Mouse (Mus musculus) natural killer cell, adult 2 months (primary cell): Measurements from ENCODE around the gene Adgrd1.

Experiments used
- DNase-seq, 2 experiments: peaks; one replicate each; pipeline ENCODE4 v3.0.0; 2022; ENCODE audit warnings: low spot score in 2 of 2

Gene Adgrd1

DNA sequence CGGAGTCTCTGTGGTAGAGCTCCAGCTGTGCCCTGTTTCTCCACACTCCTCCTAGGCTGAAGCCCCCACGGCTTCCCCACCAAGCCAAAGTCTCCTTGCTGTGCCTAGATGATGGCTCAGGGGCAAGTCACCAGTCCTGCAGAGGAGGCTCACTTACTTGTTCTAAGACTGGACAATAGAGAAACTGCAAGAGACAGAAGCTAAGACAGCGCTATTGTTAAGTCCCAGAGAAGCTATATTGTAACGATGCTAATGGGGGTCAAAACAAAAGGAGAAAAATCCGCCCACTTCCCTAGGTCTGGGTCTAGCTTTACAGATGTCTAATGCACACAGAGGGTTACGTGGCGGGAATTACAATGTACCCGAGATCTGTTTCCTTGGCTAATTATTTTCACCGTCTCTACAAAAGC, 59.4 kb downstream of the Adgrd1 start:
- no peak for DNase-seq

GRCm38 (mm10) chr5:129161372-129162051, 65.0 kb downstream of the Adgrd1 start:
- peak in 1 of 2 experiments; percentile 3 for DNase-seq

DNA sequence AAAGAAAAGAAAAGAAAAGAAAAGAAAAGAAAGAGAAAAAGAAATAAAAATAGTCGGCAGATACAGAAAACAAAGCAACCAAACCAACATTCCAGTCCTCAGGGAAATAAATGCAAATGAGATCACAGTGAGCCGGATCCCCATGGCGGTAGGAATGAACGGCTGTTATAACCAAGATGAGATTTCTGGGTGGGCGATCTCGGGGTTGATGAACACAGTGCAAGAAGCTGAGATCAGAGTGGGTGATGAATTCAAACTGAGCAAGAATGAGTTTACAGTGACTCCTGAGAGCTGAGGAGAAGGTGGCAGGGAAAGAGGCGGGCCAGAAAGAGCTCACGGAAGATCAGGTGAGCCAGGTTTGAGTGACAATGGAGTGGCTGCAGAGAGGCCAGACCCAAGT, 66.9 kb downstream of the Adgrd1 start:
- DNase-seq, result no peak

DNA sequence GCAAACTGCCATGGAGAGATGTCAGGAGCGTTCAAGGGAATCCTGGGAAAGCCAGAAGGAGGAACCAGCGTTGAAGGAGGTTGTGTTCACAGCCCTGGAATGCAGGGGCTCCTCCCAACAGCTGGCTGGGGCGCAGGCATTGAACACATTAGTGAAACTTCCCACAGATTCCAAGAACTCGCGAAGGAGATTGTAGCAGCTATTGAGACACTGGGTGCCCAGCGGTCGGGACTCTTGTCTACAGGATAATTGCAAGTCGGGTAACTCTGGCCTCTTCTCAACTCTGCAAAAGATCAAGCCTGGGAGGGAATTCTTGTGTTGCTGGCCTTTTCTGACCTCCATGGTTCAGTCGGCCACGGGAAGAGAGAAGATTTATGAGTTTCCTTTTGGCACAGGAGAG, 67.5 kb downstream of the Adgrd1 start:
- DNase-seq, result no peak

- DNase-seq, result no peak
These were observed 68.5 kb downstream of the Adgrd1 start for GRCm38 (mm10) chr5:129164911-129165584.

GRCm38 (mm10) chr5:129165595-129165994, 69.0 kb downstream of the Adgrd1 start:
- no peak for DNase-seq

DNA sequence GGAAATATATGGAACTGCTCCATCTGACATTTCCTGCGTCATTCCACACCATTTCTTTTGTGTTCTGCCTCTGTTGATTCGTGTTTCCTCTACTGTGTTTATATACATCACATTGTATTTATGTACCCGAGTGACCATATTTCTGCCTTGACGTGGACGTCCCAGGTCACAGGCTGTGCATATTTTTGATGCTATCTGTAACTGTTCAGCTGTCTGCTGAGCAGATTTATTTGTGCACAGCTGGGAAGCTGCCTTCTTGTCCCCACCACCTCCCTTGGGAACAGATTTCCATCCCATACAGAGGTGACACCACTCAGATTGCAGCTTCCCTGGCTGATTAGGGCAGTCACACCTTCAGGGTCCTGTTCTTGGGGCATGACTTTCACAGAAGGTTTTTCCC, 72.5 kb downstream of the Adgrd1 start:
- no peak for DNase-seq

DNA sequence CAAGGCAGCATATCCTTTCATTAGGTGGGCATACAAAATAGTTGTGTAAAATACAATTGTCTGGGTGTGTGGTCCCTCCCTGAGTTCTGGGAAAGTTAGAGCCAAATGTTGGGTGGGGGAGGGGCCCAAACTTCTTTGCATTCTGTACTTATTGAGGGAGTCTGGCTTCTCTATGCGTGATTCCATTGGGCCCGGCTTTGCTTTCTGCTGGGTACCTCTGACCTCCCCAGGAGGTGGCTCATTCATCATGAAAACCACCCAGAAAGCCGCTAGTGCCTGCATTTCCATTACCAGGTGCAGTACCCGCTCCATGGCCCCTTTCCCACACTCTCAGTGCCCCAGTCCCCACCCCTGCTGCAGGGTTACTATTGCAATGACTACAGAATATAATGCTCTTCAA, 73.0 kb downstream of the Adgrd1 start:
- no peak for DNase-seq

DNA sequence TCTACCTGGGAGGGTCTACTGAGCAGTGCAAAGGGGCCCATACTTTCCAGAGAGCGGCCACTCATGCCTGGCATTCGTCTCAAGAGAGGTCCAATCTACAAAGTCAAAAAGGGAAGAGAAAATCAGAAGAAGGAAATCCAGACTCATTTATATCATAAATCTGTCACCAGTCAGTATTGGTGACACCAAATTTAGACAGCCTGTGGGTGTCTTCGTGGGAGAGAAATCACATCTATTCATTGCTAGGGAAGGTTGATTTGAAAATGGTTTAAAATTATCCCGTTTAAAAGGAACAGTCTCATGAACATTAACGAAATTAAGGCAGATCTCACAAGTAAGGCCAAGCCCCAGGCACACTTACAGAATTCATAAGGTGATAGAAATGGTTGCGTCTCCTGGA, 76.0 kb downstream of the Adgrd1 start:
- DNase-seq, result no peak

- DNase-seq, result no peak
These were observed 79.4 kb downstream of the Adgrd1 start for GRCm38 (mm10) chr5:129175925-129176324.

- peak; percentile 66 to 82 for DNase-seq
These were observed 81.4 kb downstream of the Adgrd1 start for GRCm38 (mm10) chr5:129177697-129178511.

DNA sequence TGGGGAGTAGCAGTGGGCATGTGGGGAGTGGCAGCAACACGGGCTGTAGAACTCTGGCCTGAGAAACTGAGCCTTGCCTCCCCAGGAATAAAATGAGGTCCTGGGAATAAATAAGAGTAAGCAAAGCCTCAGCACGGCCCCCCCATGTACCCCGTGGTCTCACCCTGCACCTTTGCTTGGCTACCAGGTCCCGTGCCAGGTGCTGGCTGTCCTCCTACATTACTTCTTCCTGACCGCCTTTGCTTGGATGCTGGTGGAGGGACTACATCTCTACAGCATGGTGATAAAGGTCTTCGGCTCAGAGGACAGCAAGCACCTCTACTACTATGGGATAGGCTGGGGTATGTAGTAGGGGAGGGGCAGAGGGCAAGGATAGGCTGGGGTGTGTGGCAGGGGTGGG, 82.8 kb downstream of the Adgrd1 start:
- DNase-seq, result no peak

- DNase-seq, result no peak
These were observed 83.6 kb downstream of the Adgrd1 start for GRCm38 (mm10) chr5:129179995-129180714.

GRCm38 (mm10) chr5:129180715-129181228, 84.2 kb downstream of the Adgrd1 start:
- DNase-seq, result no peak

- DNase-seq, result no peak
These were observed 84.9 kb downstream of the Adgrd1 start for GRCm38 (mm10) chr5:129181450-129181849.

- no peak for DNase-seq
These were observed 86.0 kb downstream of the Adgrd1 start for GRCm38 (mm10) chr5:129182554-129182953.

GRCm38 (mm10) chr5:129186260-129186659, 89.7 kb downstream of the Adgrd1 start:
- peak; percentile 7 to 18 for DNase-seq

- no peak for DNase-seq
These were observed 90.4 kb downstream of the Adgrd1 start for GRCm38 (mm10) chr5:129186926-129187325.

DNA sequence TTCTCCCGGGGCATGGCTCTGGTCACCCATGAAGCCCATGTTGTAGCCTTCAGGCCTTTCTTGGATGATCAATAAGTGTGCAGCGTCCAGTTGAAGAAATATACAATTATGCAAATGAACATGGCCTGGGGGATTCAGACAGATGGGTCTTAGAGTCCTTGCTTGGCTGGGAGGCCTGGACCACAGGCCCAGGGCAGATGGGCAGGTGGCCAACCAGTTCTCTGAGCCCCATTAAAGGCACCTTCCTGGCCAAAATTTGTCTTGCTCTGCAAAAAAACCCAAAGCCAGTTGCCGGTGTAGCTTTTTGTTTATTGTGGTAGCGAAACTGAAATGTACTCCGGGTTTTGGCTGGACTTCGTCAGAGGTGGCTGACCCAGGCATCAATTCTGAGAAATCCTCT, 92.5 kb downstream of the Adgrd1 start:
- DNase-seq, result no peak

DNA sequence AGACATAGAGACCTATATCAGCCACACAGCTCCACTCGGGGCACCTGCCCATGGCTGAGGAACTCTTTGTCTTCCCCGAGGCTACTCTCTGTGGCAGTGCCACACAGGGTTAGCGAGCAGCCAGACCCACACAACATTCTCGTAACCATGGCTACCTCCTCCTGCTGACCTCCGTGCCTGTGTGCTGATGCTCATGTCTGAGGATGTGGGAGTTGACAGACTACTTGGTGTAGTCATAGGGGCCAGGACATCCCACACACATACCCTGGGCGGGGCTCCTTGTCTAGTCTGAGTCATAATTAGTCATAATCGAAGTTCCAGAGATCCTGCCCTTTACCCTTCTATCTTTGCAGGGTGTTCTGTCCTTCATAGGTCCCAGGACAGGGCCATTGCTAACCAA, 93.5 kb downstream of the Adgrd1 start:
- no peak for DNase-seq

- DNase-seq, result no peak
These were observed 100.0 kb downstream of the Adgrd1 start for GRCm38 (mm10) chr5:129196501-129196900.
